Mouse (Mus musculus) CD4-positive, CD25-positive, alpha-beta regulatory T cell (primary cell): Measurements from ENCODE around the gene Fut1. TPM values are rescaled to one million over a fixed set of nuclear protein-coding genes. Genes with fewer than 3 reads are reported as not detected.

ENCODE experiments used
- polyA plus RNA-seq: library from polyadenylated mRNA; unstranded; fragments of 100-300 nt; shearing (Covaris generic); gene quantifications from one replicate; pipeline ENCODE4 v1.2.1, GENCODE M21; 2017

The Fut1 gene
- polyA plus RNA-seq: not detected

DNA sequence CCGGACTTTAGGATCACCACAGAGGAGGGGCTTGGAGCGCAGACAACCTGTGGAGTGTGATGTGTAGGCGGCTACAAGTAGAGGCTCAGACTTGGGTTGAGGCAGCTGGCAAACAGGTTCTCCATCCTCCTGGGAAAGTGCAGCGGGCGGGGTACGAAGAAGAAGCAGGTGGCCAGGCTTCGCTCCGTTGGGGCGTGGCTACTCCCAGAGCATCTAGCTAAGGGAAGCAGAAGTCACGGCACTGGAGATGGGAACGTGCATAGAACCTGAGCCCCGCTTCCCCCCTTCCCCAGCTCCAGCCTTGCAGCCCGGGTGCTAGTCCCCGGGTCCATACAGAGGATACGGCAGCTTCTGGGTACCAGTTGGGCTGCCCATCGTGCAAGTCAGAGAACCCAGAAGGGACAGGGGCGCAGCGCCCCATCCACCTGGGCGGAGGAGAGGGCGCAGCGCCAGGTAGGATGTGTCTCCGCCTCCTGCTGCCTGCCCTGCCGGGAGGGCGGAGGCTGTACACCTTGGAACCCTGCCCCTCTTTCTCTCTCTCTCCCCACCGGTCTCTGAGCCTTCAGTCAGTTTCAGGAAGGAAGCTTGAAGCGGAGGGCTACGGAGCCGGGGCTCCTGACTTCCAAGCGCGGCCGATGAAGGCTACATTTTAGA, at the start of gene Fut1:
Gene Fut1, plus strand, starts transcription at position 248 of the 654 bp plus-strand sequence.

DNA sequence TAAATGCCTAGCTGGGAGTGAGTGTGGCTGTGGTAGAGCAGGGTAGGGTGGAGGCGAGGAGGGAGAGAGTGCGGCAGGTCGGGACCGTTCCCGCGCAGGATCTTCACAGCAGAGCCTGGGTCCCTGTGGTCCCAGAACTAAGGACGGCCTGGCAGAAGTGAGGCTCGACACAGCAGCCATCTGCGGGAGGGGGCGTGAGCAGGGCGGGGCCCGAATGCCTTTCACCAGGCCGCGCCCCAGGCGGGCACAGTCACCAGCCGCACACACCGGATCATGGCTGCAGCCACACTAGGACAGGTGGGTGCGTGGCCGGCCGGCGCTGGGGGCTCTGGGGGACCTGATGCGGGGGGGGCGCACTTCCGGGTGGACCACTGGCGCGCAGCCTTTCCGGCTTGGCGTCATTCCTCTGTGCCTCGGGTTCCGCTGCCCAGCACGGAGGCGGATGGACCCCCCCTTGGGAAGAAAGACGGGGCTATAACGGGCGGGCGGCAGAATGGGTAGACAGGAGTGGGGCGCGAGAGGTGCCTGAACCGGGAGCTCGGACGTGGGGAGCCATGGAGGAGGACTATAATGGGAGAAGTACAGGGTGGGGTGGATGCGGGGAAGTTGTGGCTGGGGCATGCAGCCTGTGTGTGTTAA, 46.9 kb upstream of the Fut1 start, which contains the start of gene Bcat2:
Gene Bcat2, plus strand, starts transcription at position 51 of the 639 bp plus-strand sequence.

DNA sequence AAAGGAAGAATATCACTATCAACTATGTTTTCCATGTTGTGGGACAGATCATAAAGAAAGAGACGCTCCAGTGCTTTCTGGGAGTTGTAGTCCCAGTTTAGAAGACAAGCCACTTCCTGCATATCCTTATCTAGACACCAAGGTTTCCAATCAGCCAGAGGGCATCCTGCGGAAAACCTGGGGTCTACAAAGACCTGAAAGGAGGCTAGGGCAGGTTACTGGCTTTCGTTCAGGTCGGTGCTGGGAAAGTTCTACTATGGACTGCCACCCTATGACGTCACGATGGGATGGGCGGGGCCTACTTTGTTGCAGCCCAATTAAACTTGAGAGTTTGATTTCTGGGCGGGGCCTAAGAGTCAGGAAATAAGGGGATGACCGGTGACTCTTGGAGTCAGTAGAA, 4.4 kb downstream of the Fut1 start, which contains the start of gene Izumo1:
Gene Izumo1, plus strand, starts transcription at position 369 of the 400 bp plus-strand sequence.

DNA sequence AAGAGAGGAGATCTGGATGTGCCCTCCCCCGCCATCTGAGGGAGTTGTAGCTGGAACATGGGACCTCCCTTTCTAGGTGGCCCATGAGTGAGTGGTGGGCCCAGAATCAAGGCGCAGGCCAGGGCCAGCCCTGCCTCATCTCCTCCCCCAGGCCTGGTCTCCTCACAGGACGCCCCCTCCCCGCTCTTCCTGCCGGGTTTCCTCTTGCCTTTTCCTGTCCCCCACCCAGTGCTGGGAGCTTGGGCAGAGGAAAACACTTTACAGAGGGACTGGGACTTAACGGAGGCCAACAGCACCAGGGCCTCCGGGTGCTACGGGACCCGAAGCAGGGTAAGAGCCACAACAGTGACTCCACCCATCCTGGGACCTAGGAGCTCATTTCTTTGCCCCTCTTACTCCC, 10.2 kb downstream of the Fut1 start, which contains the start of gene Rasip1:
Gene Rasip1, plus strand, starts transcription at position 228 of the 400 bp plus-strand sequence.

DNA sequence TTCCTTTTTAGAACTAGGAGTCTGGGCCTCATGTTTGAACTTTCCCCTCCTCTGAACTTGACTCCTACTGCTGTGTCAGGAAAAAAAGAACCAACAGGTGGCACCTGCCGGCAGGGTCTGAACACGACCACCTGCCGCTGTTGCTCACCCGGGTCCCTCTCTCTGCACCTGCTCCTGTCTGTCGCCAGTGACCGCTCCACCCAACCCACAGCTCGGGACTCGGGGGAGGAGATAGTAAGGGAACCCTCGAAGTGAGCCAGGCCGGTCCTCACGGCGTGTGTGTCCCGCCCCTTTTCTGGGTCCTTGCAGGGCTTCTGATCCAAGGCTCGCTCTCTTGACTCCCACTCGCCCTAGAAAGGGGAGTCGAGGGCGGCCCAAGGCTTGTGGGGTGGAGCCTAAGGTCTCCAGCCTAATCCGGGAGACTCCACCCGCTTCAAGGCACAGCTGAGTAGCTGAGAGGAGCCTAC, 22.5 kb downstream of the Fut1 start, which contains the start of gene Mamstr:
Gene Mamstr, plus strand, starts transcription at position 417 of the 467 bp plus-strand sequence.

DNA sequence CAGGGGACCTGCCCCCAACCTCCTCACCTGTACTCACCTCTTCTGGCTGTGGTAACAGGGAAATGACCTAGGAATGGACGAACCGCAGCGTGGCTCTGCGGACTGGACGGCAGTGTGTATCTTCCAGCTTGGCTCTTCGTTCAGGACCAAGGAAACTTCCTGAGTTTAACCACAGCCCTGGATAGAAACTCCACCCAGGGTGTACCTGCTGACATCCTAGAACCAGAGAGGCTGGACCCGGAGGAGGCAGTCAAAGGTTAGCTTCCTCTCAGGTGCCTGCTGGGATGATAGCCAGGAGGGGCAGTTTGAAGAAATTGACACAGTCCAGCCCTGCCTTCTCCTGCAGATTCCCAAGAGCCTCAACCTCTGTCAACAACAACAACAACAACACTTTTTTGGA, 49.1 kb downstream of the Fut1 start, which contains the start of gene Fut2:
Gene Fut2, minus strand, starts transcription at position 234 of the 400 bp plus-strand sequence.

Other genes with a start within 250 kb of the Fut1 start
- not detected for gene Lin7b, start 246.7 kb upstream of the Fut1 start, polyA plus RNA-seq
- gene Snrnp70, start 221.5 kb upstream of the Fut1 start, polyA plus RNA-seq: 231 TPM
- gene Kcna7, start 211.6 kb upstream of the Fut1 start, polyA plus RNA-seq: not detected
- 0.54 TPM for gene Ntf5, start 203.6 kb upstream of the Fut1 start, polyA plus RNA-seq
- gene Lhb, start 196.5 kb upstream of the Fut1 start, polyA plus RNA-seq: not detected
- gene Gys1, start 182.4 kb upstream of the Fut1 start, polyA plus RNA-seq: 13.9 TPM
- gene Ruvbl2, start 179.2 kb upstream of the Fut1 start, polyA plus RNA-seq: 74.6 TPM
- gene Ftl1, start 157.4 kb upstream of the Fut1 start, polyA plus RNA-seq: 2,110 TPM
- 289 TPM for gene Bax, start 150.4 kb upstream of the Fut1 start, polyA plus RNA-seq
- gene Tulp2, start 135.4 kb upstream of the Fut1 start, polyA plus RNA-seq: 2.7 TPM
- gene Gm45808, start 130.5 kb upstream of the Fut1 start, polyA plus RNA-seq: 0.35 TPM
- 0.89 TPM for gene Dhdh, start 128.5 kb upstream of the Fut1 start, polyA plus RNA-seq
- gene Nucb1, start 106.9 kb upstream of the Fut1 start, polyA plus RNA-seq: 226 TPM
- 99.4 TPM for gene Ppp1r15a, start 91.0 kb upstream of the Fut1 start, polyA plus RNA-seq
- gene Plekha4, start 91.0 kb upstream of the Fut1 start, polyA plus RNA-seq: 0.78 TPM
- gene Hsd17b14, start 62.4 kb upstream of the Fut1 start, polyA plus RNA-seq: 1.1 TPM
- gene Bcat2, start 47.1 kb upstream of the Fut1 start, polyA plus RNA-seq: 86.0 TPM
- not detected for gene Fgf21, start 1.8 kb upstream of the Fut1 start, polyA plus RNA-seq
- 0.14 TPM for gene Izumo1, start 4.5 kb downstream of the Fut1 start, polyA plus RNA-seq
- gene Rasip1, start 10.2 kb downstream of the Fut1 start, polyA plus RNA-seq: 6.5 TPM
- 1.7 TPM for gene Mamstr, start 22.7 kb downstream of the Fut1 start, polyA plus RNA-seq
- gene Fut2, start 49.1 kb downstream of the Fut1 start, polyA plus RNA-seq: 0.12 TPM
- 0.32 TPM for gene Ntn5, start 66.7 kb downstream of the Fut1 start, polyA plus RNA-seq
- 0.35 TPM for gene Sec1, start 77.1 kb downstream of the Fut1 start, polyA plus RNA-seq
- gene Car11, start 82.6 kb downstream of the Fut1 start, polyA plus RNA-seq: 8.4 TPM
- gene Dbp, start 87.8 kb downstream of the Fut1 start, polyA plus RNA-seq: 53.0 TPM
- gene Rpl18, start 98.2 kb downstream of the Fut1 start, polyA plus RNA-seq: 1,454 TPM
- 36.3 TPM for gene Sphk2, start 100.7 kb downstream of the Fut1 start, polyA plus RNA-seq
- gene Fam83e, start 103.9 kb downstream of the Fut1 start, polyA plus RNA-seq: 0.43 TPM
- not detected for gene Spaca4, start 108.5 kb downstream of the Fut1 start, polyA plus RNA-seq
- 0.04 TPM for gene Lmtk3, start 166.4 kb downstream of the Fut1 start, polyA plus RNA-seq
- 3.0 TPM for gene Sult2b1, start 167.4 kb downstream of the Fut1 start, polyA plus RNA-seq
- 87.9 TPM for gene Cyth2, start 197.3 kb downstream of the Fut1 start, polyA plus RNA-seq
- gene Kcnj14, start 207.5 kb downstream of the Fut1 start, polyA plus RNA-seq: not detected
- gene Grwd1, start 213.7 kb downstream of the Fut1 start, polyA plus RNA-seq: 37.3 TPM